ENCODE assay signal across 10 mouse cellular contexts in the genomic region with DNA sequence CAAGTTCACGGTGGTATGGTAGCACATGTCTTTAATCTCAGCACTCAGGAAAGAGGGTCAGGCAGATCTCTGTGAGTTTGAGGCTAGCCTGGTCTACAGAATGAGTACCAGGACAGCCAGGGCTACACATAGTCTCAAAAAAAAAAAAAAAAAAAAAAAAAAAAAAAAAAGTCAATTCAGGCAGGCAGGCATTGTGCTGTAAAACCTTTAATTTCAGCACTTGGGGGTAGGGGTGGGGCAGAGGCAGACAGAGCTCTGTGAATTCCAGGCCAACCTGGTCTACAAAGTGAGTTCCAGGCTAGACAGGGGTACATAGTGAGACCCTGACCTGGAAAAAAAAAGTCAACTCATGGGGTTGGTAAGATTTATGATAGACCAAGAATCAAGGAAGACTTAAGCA. TPM values are rescaled to one million over a fixed set of nuclear protein-coding genes. Genes with fewer than 3 reads are reported as not detected.
DNase-seq lines count a peak whose midpoint lies in the region; ATAC-seq and TF ChIP-seq lines count a peak whose summit lies in the region.
"Had no signal": no experiment of that assay in that cellular context is flagged by ENCODE, and none has a peak within 500 bp of the region (broad histone marks: within the 10 kb centered on the region; RNA-seq: fewer than 3 reads in every experiment).

No protein-coding gene starts in this region.

- H3K36me3 ChIP-seq in heart, postnatal 0 days (replicated peaks; ENCODE audit: control insufficient read depth, insufficient read depth, low read length) = no peaks in the 10 kb centered on the region
- H3K36me3 ChIP-seq in forebrain, embryonic 14.5 days (ENCODE audit: control insufficient read depth, insufficient read depth, low read length) = no peaks in the 10 kb centered on the region
- H3K36me3 ChIP-seq in midbrain, embryonic 13.5 days = no peaks in the 10 kb centered on the region
- H3K36me3 ChIP-seq: liver, embryonic 13.5 days had no signal

- no peak overlapping the region for H3K9ac ChIP-seq in heart, postnatal 0 days (replicated peaks; ENCODE audit: low read depth, low read length)
- no peak overlapping the region for H3K9ac ChIP-seq in forebrain, embryonic 14.5 days (ENCODE audit: low read length)
- H3K9ac ChIP-seq in midbrain, embryonic 13.5 days (replicated peaks) = no peak overlapping the region
- H3K9ac ChIP-seq: liver, embryonic 13.5 days had no signal

- H3K9me3 ChIP-seq in heart, postnatal 0 days (replicated peaks; ENCODE audit: control insufficient read depth, low read length) = no peaks in the 10 kb centered on the region
- H3K9me3 ChIP-seq in forebrain, embryonic 14.5 days (replicated peaks; ENCODE audit: control insufficient read depth, low read length) = no peaks in the 10 kb centered on the region
- no peaks in the 10 kb centered on the region for H3K9me3 ChIP-seq in midbrain, embryonic 13.5 days
- H3K9me3 ChIP-seq: liver, embryonic 13.5 days had no signal

- no peaks in the 10 kb centered on the region for H3K27me3 ChIP-seq in heart, postnatal 0 days (ENCODE audit: control insufficient read depth, insufficient read depth, low read length)
- no peaks in the 10 kb centered on the region for H3K27me3 ChIP-seq in forebrain, embryonic 14.5 days (replicated peaks; ENCODE audit: control insufficient read depth, insufficient read depth, low read length)
- H3K27me3 ChIP-seq in midbrain, embryonic 13.5 days = no peaks in the 10 kb centered on the region
- H3K27me3 ChIP-seq: liver, embryonic 13.5 days had no signal

- TF ChIP-seq CTCF in heart, postnatal 0 days (IDR thresholded peaks at IDR 0.05; ENCODE audit: low read depth) = no peak
- no peak for TF ChIP-seq CTCF in bone marrow macrophage, adult 2 months (IDR thresholded peaks at IDR 0.05; ENCODE audit: low read depth, low read length)

- H3K4me1 ChIP-seq in heart, postnatal 0 days (ENCODE audit: control insufficient read depth, insufficient read depth) = peaks cover 22% of the 10 kb centered on the region
- peaks cover 82% of the 10 kb centered on the region for H3K4me1 ChIP-seq in bone marrow macrophage, adult 2 months (ENCODE audit: control insufficient read depth, insufficient read depth, low read length)
- peaks cover 17% of the 10 kb centered on the region for H3K4me1 ChIP-seq in forebrain, embryonic 14.5 days (ENCODE audit: control insufficient read depth, insufficient read depth, low read length)
- H3K4me1 ChIP-seq in midbrain, embryonic 13.5 days (replicated peaks) = peaks cover 34% of the 10 kb centered on the region

- peak overlapping the region; percentile 27 for H3K27ac ChIP-seq in heart, postnatal 0 days (ENCODE audit: low read depth)
- peak overlapping the region; percentile 89 for H3K27ac ChIP-seq in bone marrow macrophage, adult 2 months (ENCODE audit: insufficient read depth, low read depth, low read length)
- peak overlapping the region; percentile 66; the same call in 1 of the 2 replicates for H3K27ac ChIP-seq in forebrain, embryonic 14.5 days (ENCODE audit: low read depth, low read length)
- H3K27ac ChIP-seq in midbrain, embryonic 13.5 days = peak overlapping the region; percentile 54
- H3K27ac ChIP-seq: liver, embryonic 13.5 days had no signal

- H3K4me3 ChIP-seq in heart, postnatal 0 days (ENCODE audit: low read depth, low read length) = no peak overlapping the region
- H3K4me3 ChIP-seq in bone marrow macrophage, adult 2 months (ENCODE audit: insufficient read depth, low read length) = no peak overlapping the region
- H3K4me3 ChIP-seq in forebrain, embryonic 14.5 days (ENCODE audit: low read depth, low read length) = no peak overlapping the region
- H3K4me3 ChIP-seq in midbrain, embryonic 13.5 days (replicated peaks) = no peak overlapping the region
- H3K4me3 ChIP-seq: liver, embryonic 13.5 days had no signal

- DNase-seq in heart, postnatal 0 days (ENCODE audit: low spot score) = no peak
- no peak for DNase-seq in heart, adult 18-20 months
- DNase-seq in forebrain, embryonic 14.5 days (ENCODE audit: low spot score) = no peak
- DNase-seq in ovary, postnatal 14 days (ENCODE audit: low spot score) = no peak
- no peak for DNase-seq in right cerebral cortex, postnatal 25 days
- DNase-seq in frontal cortex, postnatal 14 days (ENCODE audit: low spot score in 2 of 2) = no peak
- DNase-seq: liver, embryonic 13.5 days; thymus, postnatal 14 days had no signal

- WGBS in heart, postnatal 0 days = 65% methylated on average over 1 of the region's 1 CpGs
- WGBS in forebrain, embryonic 14.5 days = 76% methylated on average over 1 of the region's 1 CpGs
- 79% methylated on average over 1 of the region's 1 CpGs for WGBS in midbrain, embryonic 13.5 days

- no peak for ATAC-seq in heart, postnatal 0 days (ENCODE audit: insufficient read depth, low read depth)
- peak; percentile 10; the same call in 1 of the 2 replicates for ATAC-seq in forebrain, embryonic 14.5 days
- ATAC-seq in midbrain, embryonic 13.5 days = no peak

- no peak overlapping the region for H3K4me2 ChIP-seq in heart, postnatal 0 days (ENCODE audit: low read depth, low read length)
- H3K4me2 ChIP-seq in forebrain, embryonic 14.5 days (ENCODE audit: low read length) = no peak overlapping the region
- H3K4me2 ChIP-seq in midbrain, embryonic 13.5 days (replicated peaks) = no peak overlapping the region
- H3K4me2 ChIP-seq: liver, embryonic 13.5 days had no signal

- TF ChIP-seq POLR2A in bone marrow macrophage, adult 2 months (IDR thresholded peaks at IDR 0.05; ENCODE audit: borderline replicate concordance, low read depth, low read length) = no peak

- no peak for TF ChIP-seq EP300 in heart, postnatal 0 days (IDR thresholded peaks at IDR 0.05; ENCODE audit: low read depth)

RNA-seq across cellular contexts. Expression of gene Stxbp3, which starts 17.4 kb away (rescaled TPM):
- total RNA-seq in heart, postnatal 0 days (2014; rRNA removed; ENCODE audit: low replicate concordance) = 12.8 and 28.1 TPM in 2 replicates
- polyA plus RNA-seq in heart, postnatal 0 days (2015; fragmentation: Nextera tagmentation; extraction: Ambion mirVana) = 26.8 and 27.9 TPM in 2 replicates
- total RNA-seq in heart, adult 18-20 months (2021) = 10 to 100 TPM; 24.6 to 32.5 TPM
- 128 and 141 TPM in 2 replicates for polyA plus RNA-seq in bone marrow macrophage, adult 2 months (2012; ENCODE audit: insufficient read depth, insufficient read length, missing spikeins)
- polyA plus RNA-seq in forebrain, embryonic 14.5 days (2014; fragmentation: Nextera tagmentation; extraction: Ambion mirVana) = 13.8 and 14.0 TPM in 2 replicates
- 16.0 and 16.1 TPM in 2 replicates for polyA plus RNA-seq in midbrain, embryonic 13.5 days (2015; fragmentation: Nextera tagmentation; extraction: Ambion mirVana)

RNA-seq across cellular contexts. Expression of gene Fndc7, which starts 32.1 kb away (rescaled TPM):
- total RNA-seq in heart, postnatal 0 days (2014; rRNA removed; ENCODE audit: low replicate concordance) = 1.5 TPM in 1 of 2 replicates, not detected in the other
- 0.08 TPM in 1 of 2 replicates, not detected in the other for polyA plus RNA-seq in heart, postnatal 0 days (2015; fragmentation: Nextera tagmentation; extraction: Ambion mirVana)
- under 1 TPM; 0.07 to 0.18 TPM for total RNA-seq in heart, adult 18-20 months (2021)
- 0.51 and 1.0 TPM in 2 replicates for polyA plus RNA-seq in bone marrow macrophage, adult 2 months (2012; ENCODE audit: insufficient read depth, insufficient read length, missing spikeins)
- polyA plus RNA-seq in forebrain, embryonic 14.5 days (2014; fragmentation: Nextera tagmentation; extraction: Ambion mirVana) = 0.07 TPM in 1 of 2 replicates, not detected in the other
- not detected in 2 replicates for polyA plus RNA-seq in midbrain, embryonic 13.5 days (2015; fragmentation: Nextera tagmentation; extraction: Ambion mirVana)

RNA-seq across cellular contexts. Expression of gene Prpf38b, which starts 53.8 kb away (rescaled TPM):
- 25.2 and 33.8 TPM in 2 replicates for total RNA-seq in heart, postnatal 0 days (2014; rRNA removed; ENCODE audit: low replicate concordance)
- polyA plus RNA-seq in heart, postnatal 0 days (2015; fragmentation: Nextera tagmentation; extraction: Ambion mirVana) = 27.5 and 27.8 TPM in 2 replicates
- 10 to 100 TPM; 16.7 to 19.3 TPM for total RNA-seq in heart, adult 18-20 months (2021)
- polyA plus RNA-seq in bone marrow macrophage, adult 2 months (2012; ENCODE audit: insufficient read depth, insufficient read length, missing spikeins) = 198 and 227 TPM in 2 replicates
- polyA plus RNA-seq in forebrain, embryonic 14.5 days (2014; fragmentation: Nextera tagmentation; extraction: Ambion mirVana) = 33.9 and 42.6 TPM in 2 replicates
- polyA plus RNA-seq in midbrain, embryonic 13.5 days (2015; fragmentation: Nextera tagmentation; extraction: Ambion mirVana) = 67.1 and 72.2 TPM in 2 replicates

Comparison
In these comparisons a context has a peak if more than half of its experiments do, and no peak if none do; other contexts are left out.
1. H3K27ac ChIP-seq: peak in every context shown above with its lines; median percentile 89 in bone marrow macrophage, adult 2 months; 66 in forebrain, embryonic 14.5 days; 54 in midbrain, embryonic 13.5 days; 27 in heart, postnatal 0 days.